Mouse (Mus musculus): ENCODE measurements around the gene Nlrc4.

GRCm38 (mm10) chr17:74508600-74508999 is 49.7 kb upstream of the Nlrc4 start:
- TF ChIP-seq CTCF (IDR thresholded peaks at IDR 0.05; ENCODE audit: extremely low read depth, insufficient read depth, insufficient read length, insufficient replicate concordance) (no peak), POLR2A (IDR thresholded peaks at IDR 0.05; ENCODE audit: low read depth, low read length) (no peak)
